Mouse (Mus musculus) C2C12 (cell line): ENCODE results near the gene Hoxa3.

Source experiments
- CTCF ChIP-seq: IDR thresholded peaks from one replicate; pipeline ENCODE4 v1.5.1; 2011; ENCODE audit not compliant: control insufficient read depth, insufficient read depth, insufficient read length
- MYOG ChIP-seq: IDR thresholded peaks from one replicate; pipeline ENCODE4 v1.6.1; 2011; ENCODE audit not compliant: control insufficient read depth, insufficient read length; ENCODE audit errors: extremely low read depth

GRCm38 (mm10) chr6:52211961-52212360, 1.2 kb downstream of the Hoxa3 start:
- TF ChIP-seq CTCF, result no peak
- TF ChIP-seq MYOG, result no peak
